Comparison of ENCODE assay signal across 13 mouse cellular contexts in the genomic region with DNA sequence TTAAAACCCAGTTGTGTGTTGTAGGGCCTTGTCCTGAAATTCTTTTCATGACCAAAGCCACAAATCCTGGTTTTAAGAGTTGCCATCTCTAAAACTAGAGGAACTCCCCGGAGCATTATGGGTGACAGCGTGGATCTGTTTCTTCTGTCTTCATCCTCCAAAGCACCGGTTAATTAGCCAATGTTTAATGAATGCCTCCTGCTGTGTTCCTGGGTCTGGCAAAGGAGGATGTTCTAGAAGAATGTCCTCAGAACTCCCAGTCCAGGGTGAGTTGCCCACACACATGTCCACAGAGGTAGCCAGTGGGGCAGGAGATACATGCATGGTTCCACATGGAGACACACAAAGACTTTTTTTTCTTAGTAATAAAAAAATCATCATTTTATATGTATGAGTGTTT. TPM values are rescaled to one million over a fixed set of nuclear protein-coding genes. Genes with fewer than 3 reads are reported as not detected.
A peak's percentile ranks its signal among the peaks of the same experiment; 100 is the strongest.
DNase-seq lines count a peak whose midpoint lies in the region; ATAC-seq and TF ChIP-seq lines count a peak whose summit lies in the region.
"Had no signal": no experiment of that assay in that cellular context is flagged by ENCODE, and none has a peak within 500 bp of the region (broad histone marks: within the 10 kb centered on the region; RNA-seq: fewer than 3 reads in every experiment).

No protein-coding gene starts in this region.

- no peaks in the 10 kb centered on the region for H3K9me3 ChIP-seq in embryonic facial prominence, embryonic 11.5 days (replicated peaks; ENCODE audit: control insufficient read depth, low read length)
- no peaks in the 10 kb centered on the region for H3K9me3 ChIP-seq in embryonic facial prominence, embryonic 10.5 days
- no peaks in the 10 kb centered on the region for H3K9me3 ChIP-seq in embryonic facial prominence, embryonic 15.5 days (replicated peaks)
- H3K9me3 ChIP-seq in limb, embryonic 14.5 days (ENCODE audit: control insufficient read depth, low read length), result no peaks in the 10 kb centered on the region
- H3K9me3 ChIP-seq: heart, embryonic 15.5 days had no signal

- H3K36me3 ChIP-seq in embryonic facial prominence, embryonic 11.5 days (replicated peaks; ENCODE audit: control insufficient read depth, insufficient read depth, low read depth, low read length), result no peaks in the 10 kb centered on the region
- H3K36me3 ChIP-seq in embryonic facial prominence, embryonic 10.5 days (replicated peaks), result peaks cover 7% of the 10 kb centered on the region
- H3K36me3 ChIP-seq in embryonic facial prominence, embryonic 15.5 days, result no peaks in the 10 kb centered on the region
- no peaks in the 10 kb centered on the region for H3K36me3 ChIP-seq in limb, embryonic 14.5 days (ENCODE audit: control insufficient read depth, insufficient read depth, low read length)
- H3K36me3 ChIP-seq: heart, embryonic 15.5 days had no signal

- H3K4me3 ChIP-seq in embryonic facial prominence, embryonic 11.5 days (ENCODE audit: low read depth, low read length), result no peak overlapping the region
- no peak overlapping the region for H3K4me3 ChIP-seq in embryonic facial prominence, embryonic 10.5 days
- H3K4me3 ChIP-seq in embryonic facial prominence, embryonic 15.5 days (replicated peaks), result no peak overlapping the region
- H3K4me3 ChIP-seq in limb, embryonic 14.5 days (replicated peaks; ENCODE audit: low read length), result no peak overlapping the region
- H3K4me3 ChIP-seq in cerebellum, adult 2 months (replicated peaks; ENCODE audit: insufficient read depth, low read depth, low read length), result no peak overlapping the region
- H3K4me3 ChIP-seq: gastrocnemius, adult 2 months had no signal

- TF ChIP-seq CTCF in cerebellum, adult 2 months (IDR thresholded peaks at IDR 0.05; ENCODE audit: borderline replicate concordance, insufficient read depth, low read depth, low read length), result no peak

- peaks cover 7% of the 10 kb centered on the region for H3K4me1 ChIP-seq in embryonic facial prominence, embryonic 11.5 days (ENCODE audit: control insufficient read depth, insufficient read depth, low read length)
- H3K4me1 ChIP-seq in embryonic facial prominence, embryonic 10.5 days, result peaks cover 70% of the 10 kb centered on the region
- H3K4me1 ChIP-seq in embryonic facial prominence, embryonic 15.5 days, result peaks cover 69% of the 10 kb centered on the region
- H3K4me1 ChIP-seq in limb, embryonic 14.5 days (ENCODE audit: control insufficient read depth, insufficient read depth, low read length), result peaks cover 42% of the 10 kb centered on the region
- H3K4me1 ChIP-seq in cerebellum, adult 2 months (ENCODE audit: control insufficient read depth, insufficient read depth, low read length), result peaks cover 3% of the 10 kb centered on the region; the same call in 1 of the 2 replicates

- H3K27ac ChIP-seq in embryonic facial prominence, embryonic 11.5 days (replicated peaks; ENCODE audit: low read depth, low read length), result 0 out of 2 replicates have a peak overlapping the region, but pooled peaks have one; percentile 53
- H3K27ac ChIP-seq in embryonic facial prominence, embryonic 10.5 days (replicated peaks), result no peak overlapping the region
- peak overlapping the region; percentile 79; the same call in 1 of the 2 replicates for H3K27ac ChIP-seq in embryonic facial prominence, embryonic 15.5 days (replicated peaks)
- peak overlapping the region; percentile 52; the same call in 1 of the 2 replicates for H3K27ac ChIP-seq in limb, embryonic 14.5 days (replicated peaks; ENCODE audit: low read depth, low read length)
- H3K27ac ChIP-seq in cerebellum, adult 2 months (ENCODE audit: insufficient read depth, low read length), result no peak overlapping the region
- H3K27ac ChIP-seq: gastrocnemius, adult 2 months had no signal

- TF ChIP-seq POLR2A in limb, embryonic 14.5 days (IDR thresholded peaks at IDR 0.05; ENCODE audit: borderline replicate concordance, extremely low read depth, insufficient read depth, insufficient read length), result no peak
- no peak for TF ChIP-seq POLR2A in cerebellum, adult 2 months (IDR thresholded peaks at IDR 0.05; ENCODE audit: borderline replicate concordance, insufficient read depth, low read length)

- ATAC-seq in embryonic facial prominence, embryonic 11.5 days (replicated peaks; ENCODE audit: insufficient number of reproducible peaks, low FRiP score, low TSS enrichment, low read depth), result no peak
- ATAC-seq in embryonic facial prominence, embryonic 15.5 days (ENCODE audit: insufficient number of reproducible peaks, low FRiP score, low TSS enrichment, low read depth), result no peak
- no peak for ATAC-seq in limb, embryonic 14.5 days (ENCODE audit: low FRiP score, low read depth)
- no peak for ATAC-seq in inflammation-experienced regulatory T-cells, adult 6 months

- no peak overlapping the region for H3K9ac ChIP-seq in embryonic facial prominence, embryonic 11.5 days (replicated peaks; ENCODE audit: low read length)
- H3K9ac ChIP-seq in embryonic facial prominence, embryonic 15.5 days, result no peak overlapping the region
- H3K9ac ChIP-seq in limb, embryonic 14.5 days (ENCODE audit: low read depth, low read length, severe bottlenecking), result no peak overlapping the region
- H3K9ac ChIP-seq: heart, embryonic 15.5 days had no signal

- no peak for DNase-seq in embryonic facial prominence, embryonic 11.5 days (ENCODE audit: low spot score)
- DNase-seq in embryonic facial prominence, embryonic 10.5 days (ENCODE audit: low spot score), result no peak
- peak; percentile 76 for DNase-seq in kidney, adult 9 months
- DNase-seq in kidney, adult 11 months, result no peak
- DNase-seq in limb, embryonic 14.5 days (ENCODE audit: low spot score), result no peak
- no peak for DNase-seq in cerebellum, adult 2 months
- DNase-seq: adrenal gland, postnatal 10 days; gastrocnemius, adult 2 months; lung, adult 2 months; thymus, postnatal 14 days had no signal

- H3K27me3 ChIP-seq in embryonic facial prominence, embryonic 11.5 days (ENCODE audit: control insufficient read depth, insufficient read depth, low read length), result no peaks in the 10 kb centered on the region
- H3K27me3 ChIP-seq in embryonic facial prominence, embryonic 10.5 days (replicated peaks; ENCODE audit: low read depth, poor library complexity, severe bottlenecking), result no peaks in the 10 kb centered on the region
- H3K27me3 ChIP-seq in embryonic facial prominence, embryonic 15.5 days, result no peaks in the 10 kb centered on the region
- H3K27me3 ChIP-seq in limb, embryonic 14.5 days (ENCODE audit: control insufficient read depth, insufficient read depth, low read length), result no peaks in the 10 kb centered on the region
- H3K27me3 ChIP-seq in cerebellum, adult 2 months (ENCODE audit: control insufficient read depth, insufficient read depth, low read length), result no peaks in the 10 kb centered on the region; the same call in 1 of the 2 replicates
- H3K27me3 ChIP-seq: heart, embryonic 15.5 days had no signal

- H3K4me2 ChIP-seq in embryonic facial prominence, embryonic 11.5 days (ENCODE audit: low read depth, low read length), result no peak overlapping the region
- H3K4me2 ChIP-seq in embryonic facial prominence, embryonic 15.5 days (replicated peaks), result no peak overlapping the region
- H3K4me2 ChIP-seq in limb, embryonic 14.5 days (replicated peaks; ENCODE audit: low read depth, low read length, severe bottlenecking), result no peak overlapping the region

- 86% methylated on average over 3 of the region's 3 CpGs for WGBS in embryonic facial prominence, embryonic 11.5 days
- 87% methylated on average over 3 of the region's 3 CpGs for WGBS in embryonic facial prominence, embryonic 10.5 days
- 79% methylated on average over 3 of the region's 3 CpGs for whole genome bisulfite sequencing in embryonic facial prominence, embryonic 15.5 days
- 78% methylated on average over 3 of the region's 3 CpGs for WGBS in limb, embryonic 14.5 days
- WGBS in cerebellum, adult 2 months, result 81% methylated on average over 3 of the region's 3 CpGs

RNA-seq across cellular contexts. Expression of a gene that starts 28.2 kb away (rescaled TPM):
- 34.5 and 39.4 TPM in 2 replicates for polyA plus RNA-seq in embryonic facial prominence, embryonic 11.5 days (2014; fragmentation: Nextera tagmentation; extraction: Ambion mirVana)
- 30.8 and 33.4 TPM in 2 replicates for polyA plus RNA-seq in embryonic facial prominence, embryonic 10.5 days (2016; fragmentation: Nextera tagmentation; extraction: Ambion mirVana)
- polyA plus RNA-seq in embryonic facial prominence, embryonic 15.5 days (2015; fragmentation: Nextera tagmentation; extraction: Ambion mirVana), result 38.1 and 38.3 TPM in 2 replicates
- polyA plus RNA-seq in limb, embryonic 14.5 days (2012; rRNA removed), result 39.1 and 46.6 TPM in 2 replicates
- 43.3 and 45.7 TPM in 2 replicates for polyA plus RNA-seq in limb, embryonic 14.5 days (2014; fragmentation: Nextera tagmentation; extraction: Ambion mirVana)
- 13.2 and 13.5 TPM in 2 replicates for polyA plus RNA-seq in cerebellum, adult 2 months (2012; rRNA removed)
- polyA plus RNA-seq in inflammation-experienced regulatory T-cells, adult 6 months (2017; shearing (Covaris generic)), result not detected

Comparison
In these comparisons a context has a peak if more than half of its experiments do, and no peak if none do; other contexts are left out.
1. H3K27ac ChIP-seq: peak in embryonic facial prominence, embryonic 11.5 days (single experiment), embryonic facial prominence, embryonic 15.5 days (single experiment) and limb, embryonic 14.5 days (single experiment); none in embryonic facial prominence, embryonic 10.5 days (single experiment) and cerebellum, adult 2 months (single experiment).
2. RNA of a gene that starts 28.2 kb away (polyA plus RNA-seq): 39.1 to 46.6 TPM in limb, embryonic 14.5 days, 38.1 to 38.3 TPM in embryonic facial prominence, embryonic 15.5 days, 34.5 to 39.4 TPM in embryonic facial prominence, embryonic 11.5 days, 30.8 to 33.4 TPM in embryonic facial prominence, embryonic 10.5 days and 13.2 to 13.5 TPM in cerebellum, adult 2 months; not detected in inflammation-experienced regulatory T-cells, adult 6 months; every median in the first group is over 10 times any median in the second.